Mouse (Mus musculus) large intestine, adult 2 months (tissue): Measurements from ENCODE around the gene Foxj2. TPM values are rescaled to one million over a fixed set of nuclear protein-coding genes. Genes with fewer than 3 reads are reported as not detected.
A peak's percentile ranks its signal among the peaks of the same experiment; 100 is the strongest.

Experiments used
- DNase-seq: peaks from one replicate; pipeline ENCODE4 v3.0.0-alpha.2; 2012; ENCODE audit warnings: low read depth, low spot score
- WGBS: fragments of 180-500 bp; shearing (Covaris S2); methylation state at CpG from one replicate; pipeline ENCODE4 v1.1.7; 2018; 5-methylcytosine and 5-hydroxymethylcytosine counted together
- polyA plus RNA-seq: library from polyadenylated mRNA; depleted of rRNA; stranded (reverse); fragments of >200 nt; gene quantifications from 2 replicates; pipeline ENCODE4 v1.2.3, GENCODE M21; 2012; rRNA removed

Gene Foxj2
- polyA plus RNA-seq = 7.4 and 7.6 TPM in 2 replicates

DNA sequence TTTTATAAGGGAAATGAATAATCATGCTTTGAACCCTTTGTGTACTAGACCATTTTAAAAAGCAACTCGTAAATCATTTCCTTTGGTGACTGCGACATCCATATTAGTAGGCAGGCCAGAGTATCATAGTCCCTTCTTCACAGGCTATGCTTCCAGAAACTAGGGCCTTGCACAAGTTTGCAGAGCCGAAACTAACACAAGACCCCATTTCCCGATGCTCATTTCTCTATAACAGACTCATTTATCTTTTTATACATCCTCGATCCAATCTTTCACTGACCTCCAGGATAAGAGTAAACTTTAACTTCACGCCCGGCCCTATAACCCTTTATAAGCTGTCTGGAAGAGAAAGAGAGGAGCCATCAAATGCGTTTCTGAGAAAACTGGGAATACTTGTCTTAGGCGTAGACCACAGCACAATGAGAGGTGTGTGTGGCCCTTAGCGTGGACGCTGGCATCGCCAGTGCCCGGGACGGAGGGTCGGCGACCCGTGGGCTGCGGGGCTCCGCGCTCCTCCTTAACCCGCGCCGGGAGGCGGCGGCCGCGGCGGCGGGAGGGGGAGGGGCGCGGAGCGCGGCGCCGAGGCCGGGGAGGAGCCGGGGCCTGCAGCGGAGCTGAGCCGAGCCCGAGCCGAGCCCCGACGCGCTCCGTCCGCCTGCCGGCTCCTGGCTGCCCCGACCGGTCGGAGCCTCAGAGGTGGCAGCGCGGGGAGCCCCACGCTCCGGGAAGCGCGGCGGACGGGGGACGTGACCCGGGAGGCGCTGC, at the start of gene Foxj2:
Foxj2 (plus strand) TSS at position 609 of the 765 bp plus-strand sequence.
- no peak for DNase-seq
- 1% methylated on average over 60 of the region's 61 CpGs for WGBS

DNA sequence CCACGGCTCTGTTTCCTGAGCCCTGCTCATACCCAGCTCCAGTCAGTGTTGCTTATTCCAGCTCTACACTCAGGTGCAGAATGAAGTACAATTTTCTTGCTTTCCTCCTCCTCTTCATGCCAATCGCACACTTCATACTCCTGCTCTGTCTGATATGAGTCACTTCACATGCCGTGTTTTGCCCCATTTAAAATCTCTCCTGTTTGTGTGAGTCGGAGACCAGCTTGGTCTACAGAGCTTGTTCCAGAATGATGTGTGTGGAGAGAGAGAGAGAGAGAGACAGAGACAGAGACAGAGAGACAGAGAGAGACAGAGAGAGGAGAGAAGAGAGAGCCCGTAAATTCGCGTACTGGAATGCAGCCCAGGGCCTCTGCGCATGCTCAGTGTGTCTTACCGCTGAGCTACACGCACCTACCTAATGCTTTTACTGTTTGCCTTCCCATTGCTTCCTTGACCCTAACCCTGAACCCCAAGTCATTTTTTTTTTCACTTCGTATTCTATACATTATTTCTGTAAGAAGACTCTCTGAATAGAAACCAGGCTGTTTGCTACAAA, 48.9 kb upstream of the Foxj2 start:
- 71% methylated on average over 11 of the region's 11 CpGs for WGBS
- no peak for DNase-seq

DNA sequence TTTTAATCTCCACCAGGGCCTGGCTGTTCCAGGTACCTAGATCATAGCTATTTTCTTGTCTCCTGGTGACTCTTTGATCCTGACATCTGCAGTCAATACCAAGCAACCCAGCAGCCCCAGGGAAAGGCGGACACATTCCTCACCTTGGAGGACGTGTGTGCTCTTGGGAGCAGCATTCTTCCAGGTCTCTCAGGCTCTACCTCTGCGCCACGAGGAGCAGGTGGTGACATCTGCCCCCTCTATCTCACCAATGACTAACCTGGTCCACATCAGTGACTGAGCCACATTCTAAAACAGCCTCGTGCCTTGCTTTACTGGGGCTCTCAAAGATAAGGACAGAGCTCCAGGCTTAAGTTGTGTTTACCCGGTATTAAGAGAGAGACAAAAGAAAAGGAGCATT, 47.0 kb upstream of the Foxj2 start:
- WGBS = 29% methylated on average over 6 of the region's 6 CpGs
- DNase-seq = no peak

DNA sequence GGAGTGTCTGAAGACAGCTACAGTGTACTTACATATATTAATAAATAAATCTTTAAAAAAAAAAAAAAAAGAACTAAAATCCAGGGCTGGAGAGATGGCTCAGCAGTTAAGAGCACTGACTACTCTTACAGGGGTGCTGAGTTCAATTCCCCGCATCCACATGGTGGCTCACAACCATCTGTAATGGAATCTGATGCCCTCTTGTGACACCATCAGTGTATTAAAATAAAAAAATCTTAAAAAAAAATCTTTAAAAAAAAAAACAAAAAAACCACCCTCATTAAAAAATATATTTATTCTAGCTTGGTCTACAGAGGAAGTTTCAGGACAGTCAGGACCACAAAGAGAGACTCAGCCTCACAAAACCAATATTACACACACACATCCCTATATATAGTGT, 45.4 kb upstream of the Foxj2 start:
- no peak for DNase-seq
- WGBS = 88% methylated on average over 1 of the region's 1 CpGs

DNA sequence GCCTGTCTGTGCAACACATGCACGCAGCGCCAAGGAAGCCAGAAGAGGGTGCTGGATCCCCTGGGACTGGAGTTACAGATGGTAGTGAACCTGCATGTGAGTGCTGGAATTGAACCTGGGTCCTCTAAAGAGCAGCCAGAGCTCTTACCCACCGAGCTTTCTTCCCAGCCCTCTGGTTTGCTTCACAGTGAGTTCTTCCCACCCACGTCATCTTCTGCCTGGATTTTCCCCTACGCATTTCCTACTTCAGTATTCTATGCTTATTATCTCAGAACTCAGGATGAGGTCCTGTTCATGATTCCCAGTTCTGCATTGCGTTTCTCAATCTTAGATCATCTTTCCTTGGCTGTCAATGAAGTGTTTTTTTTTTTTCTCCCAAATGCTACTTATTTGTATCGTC, 43.7 kb upstream of the Foxj2 start:
- 85% methylated on average over 7 of the region's 7 CpGs for WGBS
- DNase-seq = no peak

DNA sequence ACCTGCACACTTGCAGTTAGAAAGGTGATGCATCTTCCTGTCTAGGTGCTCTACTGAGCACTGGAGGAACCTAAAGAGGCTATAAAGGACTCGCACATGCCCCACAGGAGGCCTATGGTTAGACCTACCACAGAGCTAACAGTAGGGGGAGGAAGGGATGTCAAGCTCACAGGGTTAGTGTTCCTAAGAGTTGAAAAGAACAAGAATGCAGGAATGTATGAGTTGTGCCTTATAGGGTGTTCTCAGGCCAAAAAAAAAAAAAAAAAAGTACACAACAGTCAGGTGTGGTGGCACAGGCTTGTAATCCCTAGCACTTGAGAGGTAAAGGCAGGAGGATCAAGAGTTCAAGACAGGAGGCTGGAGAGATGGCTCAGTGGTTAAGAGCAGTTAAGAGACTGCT, 39.8 kb upstream of the Foxj2 start:
- whole genome bisulfite sequencing = 48% methylated on average over 1 of the region's 1 CpGs
- DNase-seq = no peak

DNA sequence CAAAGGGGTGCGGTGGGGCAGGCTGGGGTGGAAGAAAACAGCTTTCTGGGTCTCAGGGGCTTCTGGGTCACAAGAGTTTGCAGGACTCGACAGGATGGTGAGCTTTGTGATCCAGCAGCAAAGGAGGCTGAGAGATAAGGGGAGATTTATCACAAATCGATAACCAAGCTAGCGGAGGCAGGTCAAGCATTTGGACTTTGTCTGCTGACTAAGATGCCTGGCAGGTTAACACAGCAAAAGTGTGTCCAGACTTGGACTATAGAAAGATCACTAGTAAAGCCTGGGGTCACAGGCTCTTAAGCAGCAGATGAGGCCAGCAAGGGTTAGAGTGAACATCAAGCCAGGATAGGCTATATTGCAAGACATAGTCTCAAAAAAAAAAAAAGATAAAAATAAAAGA, 38.5 kb upstream of the Foxj2 start:
- DNase-seq = no peak
- 42% methylated on average over 4 of the region's 4 CpGs for WGBS

DNA sequence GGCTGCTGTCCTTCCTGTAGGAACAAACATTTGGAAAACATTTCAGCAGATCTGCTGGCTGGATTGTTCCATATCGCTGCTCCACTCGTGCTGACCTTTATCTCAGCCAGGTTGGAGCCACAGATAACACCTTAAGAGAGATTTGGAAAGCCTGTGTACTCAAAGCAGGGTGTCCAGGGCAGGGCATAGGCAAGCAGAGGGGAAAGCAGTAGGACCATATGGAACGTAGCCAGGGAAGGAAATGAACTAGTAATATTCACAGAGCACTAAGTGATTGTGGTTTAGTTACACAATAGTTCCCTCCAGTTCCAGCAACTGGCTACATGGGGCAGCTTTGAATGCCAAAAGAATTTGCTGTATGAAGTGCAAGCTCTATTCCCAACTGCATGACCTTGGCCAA, 37.5 kb upstream of the Foxj2 start:
- 26% methylated on average over 3 of the region's 3 CpGs for WGBS

DNA sequence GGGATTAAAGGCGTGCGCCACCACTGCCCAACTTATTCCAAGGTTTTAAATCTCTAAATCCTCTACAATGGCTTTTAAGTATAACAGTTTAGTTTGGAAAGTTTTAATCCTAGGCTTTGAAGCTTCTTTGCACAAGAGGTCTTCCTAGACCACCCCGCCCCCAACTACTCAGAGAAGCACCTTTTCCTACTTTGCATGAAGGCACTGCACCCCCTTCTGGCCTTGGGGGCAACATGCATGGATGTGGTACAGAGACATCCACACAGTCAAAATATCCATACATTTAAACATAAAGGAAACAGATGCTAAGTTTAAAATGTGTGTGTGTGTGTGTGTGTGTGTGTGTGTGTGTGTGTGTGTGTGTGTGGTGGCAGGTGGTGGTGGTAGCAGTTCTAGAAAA, 34.8 kb upstream of the Foxj2 start:
- 95% methylated on average over 3 of the region's 3 CpGs for WGBS
- DNase-seq = no peak

More for the DNA sequence above, 37.5 kb upstream of the Foxj2 start:
- DNase-seq = no peak

DNA sequence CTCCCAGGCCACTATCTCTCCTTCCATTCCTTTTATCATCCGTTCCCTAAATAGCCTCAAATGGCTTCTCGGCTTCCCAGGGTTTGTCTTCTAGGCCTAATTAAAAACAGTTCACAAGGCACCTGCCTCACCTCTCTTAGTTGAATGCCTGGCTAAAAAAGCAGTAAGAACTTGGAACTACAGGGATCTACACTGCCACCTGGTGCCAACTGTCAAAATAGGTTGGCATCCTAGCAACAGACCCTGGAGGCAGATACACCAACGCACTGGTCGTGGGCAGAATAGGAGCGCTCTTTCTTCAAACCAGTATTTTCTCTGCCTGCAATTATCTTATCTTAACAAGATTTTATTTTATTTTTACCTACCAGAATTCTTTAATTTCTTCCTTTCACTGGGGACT, 33.4 kb upstream of the Foxj2 start:
- 28% methylated on average over 5 of the region's 5 CpGs for WGBS
- no peak for DNase-seq

DNA sequence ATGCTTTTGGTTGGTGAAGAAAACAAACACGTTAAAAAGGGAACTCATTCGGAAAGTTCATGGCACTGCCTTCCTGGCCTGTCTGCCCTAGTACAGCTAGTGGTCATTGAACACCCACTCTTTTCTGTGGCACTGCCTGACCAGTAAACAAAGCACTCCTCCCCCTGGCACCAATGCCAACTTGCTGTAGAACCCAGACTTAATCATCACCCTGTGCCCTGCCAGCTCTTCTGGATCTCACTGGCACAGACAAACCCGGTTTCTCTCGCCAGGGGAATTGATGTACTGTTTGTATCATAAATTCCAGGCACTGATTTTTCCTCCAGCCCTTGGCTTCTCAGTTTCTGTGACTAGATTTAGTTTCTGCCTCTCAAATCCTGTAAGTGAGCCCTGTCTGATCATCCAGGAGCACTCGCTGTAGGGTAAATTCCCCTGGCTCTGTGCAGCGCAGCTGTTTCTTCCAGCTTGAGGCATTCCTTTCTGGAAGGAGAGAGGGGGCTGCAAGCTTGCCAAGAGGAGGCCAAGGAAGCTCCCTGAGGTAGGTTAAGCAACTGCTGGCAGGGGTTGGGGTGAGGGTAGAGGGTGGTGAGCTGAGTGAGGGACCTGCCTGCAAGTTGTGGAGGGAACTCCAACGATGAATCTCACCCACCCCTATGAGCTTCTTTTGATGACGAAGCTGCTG, 24.3 kb upstream of the Foxj2 start:
- WGBS = 60% methylated on average over 8 of the region's 8 CpGs
- no peak for DNase-seq

DNA sequence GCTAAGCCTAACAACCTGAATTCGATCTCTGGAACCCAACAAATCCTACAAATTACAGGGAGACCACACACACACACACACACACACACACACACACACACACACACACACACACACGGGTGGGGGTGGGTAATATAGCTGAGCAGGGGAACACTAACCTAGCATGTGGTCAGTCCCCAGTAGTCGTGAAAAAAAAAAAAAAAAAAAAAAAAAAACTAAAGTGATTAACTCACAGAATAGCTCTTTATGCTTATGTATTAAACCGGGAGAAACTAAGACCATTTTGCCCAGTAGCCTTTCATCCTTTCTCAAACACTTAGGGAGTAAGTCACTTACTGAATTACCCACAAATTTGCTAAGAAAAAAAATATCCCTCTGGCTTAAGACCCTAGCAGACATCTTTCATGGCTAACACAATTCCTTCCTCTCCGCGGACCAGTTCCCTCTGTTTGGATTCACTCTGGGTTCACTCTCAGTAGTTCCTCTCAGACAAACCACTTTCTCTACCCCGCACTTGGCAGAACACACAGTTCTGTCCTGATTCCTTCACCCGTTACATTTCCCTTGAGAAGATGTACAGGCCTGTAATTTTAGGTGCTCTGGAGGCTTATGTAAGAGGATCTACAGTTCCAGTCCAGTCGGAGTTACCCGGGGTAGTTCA, 18.9 kb upstream of the Foxj2 start:
- 39% methylated on average over 10 of the region's 10 CpGs for WGBS
- no peak for DNase-seq

DNA sequence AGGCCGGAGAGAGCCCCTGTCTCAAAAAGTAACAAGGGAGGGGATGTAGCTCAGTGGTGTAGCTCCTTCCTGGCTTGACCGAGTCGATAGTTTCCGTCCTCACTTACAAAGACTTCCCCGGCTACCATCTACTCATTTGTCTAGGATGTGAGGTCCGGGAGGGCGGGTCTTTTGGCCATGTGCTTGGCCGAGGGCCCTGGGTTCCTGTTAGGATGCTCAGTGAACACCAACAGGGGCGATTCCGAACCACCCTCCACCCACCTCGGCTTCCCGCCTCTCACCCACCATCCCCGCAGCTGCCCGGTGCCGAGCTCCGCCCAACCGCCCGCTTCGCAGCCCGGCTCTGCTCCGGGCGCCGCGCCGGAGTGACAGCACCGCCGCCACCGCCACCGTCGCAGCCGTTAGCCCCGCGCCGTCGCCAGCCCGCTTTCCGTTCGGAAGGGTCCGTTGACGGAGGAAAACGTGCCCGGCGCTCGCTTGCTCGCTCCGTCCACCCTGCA, 18.4 kb upstream of the Foxj2 start, which contains the start of gene Slc2a3:
Slc2a3 (minus strand) TSS at position 340 of the 500 bp plus-strand sequence.
- WGBS = 1% methylated on average over 46 of the region's 46 CpGs

DNA sequence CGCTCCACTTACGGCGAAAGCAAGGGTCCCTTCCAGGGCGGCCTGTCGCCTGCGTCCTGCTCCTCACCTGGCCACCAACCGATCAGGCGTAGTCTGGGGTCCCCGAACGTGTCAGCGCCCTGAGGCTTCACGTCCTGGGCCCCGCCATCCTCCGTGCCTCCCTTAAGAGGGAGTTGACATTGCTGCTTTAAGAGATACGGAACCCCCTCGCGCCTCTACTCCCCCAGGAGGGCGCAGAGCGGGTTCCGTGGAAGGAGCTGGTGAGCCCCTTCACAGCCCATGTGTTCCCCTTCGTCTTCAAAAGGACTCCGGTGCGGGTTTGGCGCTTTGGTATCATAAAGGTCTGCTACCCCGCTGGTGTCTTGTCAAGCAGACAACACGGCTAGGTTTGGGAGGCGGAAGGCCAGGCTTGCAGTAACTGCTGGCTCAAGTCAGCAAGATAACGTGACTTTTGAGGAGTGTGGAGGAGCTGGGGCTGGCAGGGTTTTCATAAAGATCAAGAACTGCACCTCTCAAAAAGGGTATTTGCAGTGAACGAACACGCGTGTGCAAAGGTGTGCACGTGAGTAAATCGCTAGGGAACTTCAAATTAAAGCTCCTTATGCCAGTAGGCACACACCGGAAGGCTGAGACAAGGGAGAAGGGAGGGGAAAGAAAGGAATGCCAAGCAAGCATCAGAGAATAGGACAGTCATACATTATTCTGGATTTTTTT, 17.8 kb upstream of the Foxj2 start:
- 6% methylated on average over 34 of the region's 34 CpGs for WGBS
- DNase-seq = no peak

More for the DNA sequence above, 18.4 kb upstream of the Foxj2 start, which contains the start of gene Slc2a3:
- no peak for DNase-seq

DNA sequence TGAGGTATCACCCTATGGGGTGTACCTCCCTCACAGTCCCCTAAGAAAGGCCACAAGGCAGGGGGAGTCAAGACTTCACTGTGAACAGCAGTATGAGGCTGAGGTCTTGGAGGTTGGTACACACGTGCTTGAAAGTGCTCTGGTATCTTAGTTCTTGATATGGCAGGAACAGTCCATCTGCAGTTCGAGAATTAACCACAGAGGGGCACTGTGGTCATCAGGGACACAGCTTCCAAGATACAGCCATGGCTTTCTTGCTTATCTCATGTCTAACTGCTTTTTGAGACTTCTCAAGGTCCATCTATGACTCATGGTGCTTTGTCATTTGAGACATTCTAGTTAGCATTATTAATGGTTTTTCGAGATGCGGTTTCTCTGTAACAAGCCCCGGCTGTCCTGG, 15.3 kb upstream of the Foxj2 start:
- DNase-seq = no peak
- 15% methylated on average over 5 of the region's 5 CpGs for WGBS

DNA sequence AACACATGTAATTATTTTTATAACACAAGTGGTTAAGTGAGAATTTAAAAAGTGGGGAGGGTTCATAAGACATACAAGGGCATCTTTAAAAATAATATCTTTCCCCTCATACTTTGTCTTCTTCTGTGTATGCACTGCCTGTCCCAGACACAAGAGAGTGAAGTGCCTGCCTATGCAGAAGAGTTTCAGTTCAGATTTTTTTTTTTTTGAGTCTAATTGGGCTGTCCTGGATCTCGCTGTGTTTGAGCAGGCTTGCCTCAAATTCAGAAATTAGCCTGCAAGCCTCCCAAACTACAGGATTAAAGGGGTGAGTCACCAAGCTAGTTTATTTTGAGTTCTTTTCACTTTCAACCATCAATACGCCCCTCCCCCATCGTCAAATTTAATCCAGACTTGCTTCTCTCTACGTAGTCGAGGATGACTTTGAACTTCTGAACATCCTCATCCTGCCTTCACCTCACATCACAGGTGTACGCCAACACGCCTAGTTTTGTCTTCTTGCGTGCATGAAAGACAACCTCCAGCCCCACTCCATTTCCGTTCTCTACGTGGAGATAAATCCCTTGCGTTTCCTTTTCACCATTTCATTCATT, 9.6 kb upstream of the Foxj2 start:
- 1% methylated on average over 11 of the region's 11 CpGs for WGBS

DNA sequence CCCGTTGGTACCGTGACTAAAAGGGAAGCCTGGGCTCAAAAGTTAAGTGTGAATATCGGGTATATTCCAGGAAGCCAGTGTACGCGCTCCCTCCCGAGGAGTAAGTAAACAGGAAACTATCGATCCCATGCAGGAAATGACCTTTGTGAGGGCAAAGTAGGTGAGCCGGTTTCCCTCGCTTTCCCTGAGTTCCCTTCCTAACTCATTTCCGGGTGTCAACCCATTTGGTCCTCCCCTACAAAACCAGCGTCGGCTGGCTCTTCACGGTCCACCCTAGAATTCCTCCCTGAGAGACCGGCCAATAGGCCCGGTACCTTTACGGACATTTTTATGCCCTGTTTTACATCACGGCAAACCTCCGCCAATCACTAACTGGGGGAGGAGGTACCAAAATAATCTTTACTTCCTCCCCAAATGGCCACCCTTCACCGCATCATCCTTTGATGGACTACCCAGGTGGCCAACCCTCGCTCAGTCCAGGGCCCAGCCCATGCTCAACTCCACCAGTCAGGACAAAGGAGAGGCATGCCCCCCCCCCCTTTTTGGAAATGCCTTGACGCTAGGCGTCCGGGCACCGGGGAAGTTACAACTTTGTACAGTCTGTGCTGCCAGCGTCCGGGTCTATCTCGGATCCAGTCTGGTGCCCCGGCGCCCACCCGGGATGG, 9.0 kb upstream of the Foxj2 start:
- under 1% methylated on average over 29 of the region's 30 CpGs for WGBS
- DNase-seq = peak; percentile 99

More for the DNA sequence above, 9.6 kb upstream of the Foxj2 start:
- DNase-seq = no peak

DNA sequence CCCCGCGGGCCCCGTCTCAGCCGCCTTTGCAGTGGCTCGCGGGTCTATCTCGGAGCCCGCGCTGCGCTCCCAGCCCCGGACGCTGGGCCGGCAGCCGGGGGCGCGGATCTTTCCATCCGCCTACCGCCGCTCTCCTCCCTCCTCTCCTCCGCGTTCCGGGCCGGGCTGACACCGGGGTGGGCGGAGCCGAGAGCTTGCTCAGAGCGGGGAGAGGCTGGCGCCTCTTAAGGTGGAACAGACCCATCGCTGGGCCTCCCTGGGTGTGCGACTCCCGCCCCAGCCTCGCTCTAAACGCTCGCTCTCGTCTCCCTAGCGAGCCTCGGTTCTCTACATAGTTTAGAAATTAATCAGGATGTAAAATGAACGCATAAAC, 8.4 kb upstream of the Foxj2 start:
- peak; percentile 70 for DNase-seq
- under 1% methylated on average over 34 of the region's 38 CpGs for WGBS
